12 mouse cellular contexts compared by ENCODE assay signal in genomic region chr13:23564482-23564881, GRCm38 (mm10). TPM values are rescaled to one million over a fixed set of nuclear protein-coding genes. Genes with fewer than 3 reads are reported as not detected.
DNase-seq lines count a peak whose midpoint lies in the region; ATAC-seq lines count a peak whose summit lies in the region.
"Had no signal": no experiment of that assay in that cellular context is flagged by ENCODE, and none has a peak within 500 bp of the region (broad histone marks: within the 10 kb centered on the region; RNA-seq: fewer than 3 reads in every experiment).

No protein-coding gene starts in this region.

- H3K9me3 ChIP-seq in forebrain, embryonic 10.5 days, result no peaks in the 10 kb centered on the region
- H3K9me3 ChIP-seq in forebrain, embryonic 13.5 days (replicated peaks), result no peaks in the 10 kb centered on the region
- no peaks in the 10 kb centered on the region for H3K9me3 ChIP-seq in liver, embryonic 11.5 days (ENCODE audit: control insufficient read depth, low read length)
- H3K9me3 ChIP-seq in embryonic facial prominence, embryonic 10.5 days, result no peaks in the 10 kb centered on the region
- no peaks in the 10 kb centered on the region for H3K9me3 ChIP-seq in liver, embryonic 15.5 days (replicated peaks)

- WGBS in forebrain, embryonic 10.5 days, result 92% methylated on average over 2 of the region's 2 CpGs
- WGBS in forebrain, embryonic 13.5 days, result 88% methylated on average over 2 of the region's 2 CpGs
- 84% methylated on average over 2 of the region's 2 CpGs for WGBS in liver, embryonic 11.5 days
- WGBS in embryonic facial prominence, embryonic 10.5 days, result 88% methylated on average over 2 of the region's 2 CpGs
- 90% methylated on average over 2 of the region's 2 CpGs for WGBS in liver, embryonic 15.5 days (ENCODE audit: insufficient replicate concordance)

- H3K9ac ChIP-seq in forebrain, embryonic 13.5 days, result no peak overlapping the region
- no peak overlapping the region for H3K9ac ChIP-seq in liver, embryonic 11.5 days (ENCODE audit: low read depth, low read length)
- no peak overlapping the region for H3K9ac ChIP-seq in liver, embryonic 15.5 days

- H3K4me2 ChIP-seq in forebrain, embryonic 13.5 days, result no peak overlapping the region
- no peak overlapping the region for H3K4me2 ChIP-seq in liver, embryonic 11.5 days
- H3K4me2 ChIP-seq in liver, embryonic 15.5 days, result no peak overlapping the region

- no peak overlapping the region for H3K4me3 ChIP-seq in forebrain, embryonic 10.5 days
- no peak overlapping the region for H3K4me3 ChIP-seq in forebrain, embryonic 13.5 days
- H3K4me3 ChIP-seq in liver, embryonic 11.5 days (ENCODE audit: low read depth, low read length), result no peak overlapping the region
- no peak overlapping the region for H3K4me3 ChIP-seq in embryonic facial prominence, embryonic 10.5 days
- no peak overlapping the region for H3K4me3 ChIP-seq in liver, embryonic 15.5 days (replicated peaks)

- DNase-seq in forebrain, embryonic 10.5 days (ENCODE audit: extremely low spot score, low spot score), result no peak
- DNase-seq in liver, embryonic 11.5 days (ENCODE audit: low spot score), result no peak
- no peak for DNase-seq in liver
- no peak for DNase-seq in embryonic facial prominence, embryonic 10.5 days (ENCODE audit: low spot score)
- DNase-seq in cerebellum, adult 9-11 months, result no peak
- DNase-seq in spleen, postnatal 10 days (ENCODE audit: low spot score in 2 of 2), result no peak
- DNase-seq: adrenal gland, postnatal 36 days; gastrocnemius, postnatal 25 days; kidney, postnatal 10 days; left cerebral cortex, postnatal 4 days had no signal

- no peak for ATAC-seq in forebrain, embryonic 13.5 days
- no peak for ATAC-seq in liver, embryonic 11.5 days (replicated peaks; ENCODE audit: low FRiP score)
- no peak for ATAC-seq in liver, embryonic 15.5 days (ENCODE audit: insufficient read depth)

- H3K36me3 ChIP-seq in forebrain, embryonic 10.5 days (replicated peaks), result no peaks in the 10 kb centered on the region
- H3K36me3 ChIP-seq in forebrain, embryonic 13.5 days (ENCODE audit: poor library complexity, severe bottlenecking), result no peaks in the 10 kb centered on the region
- H3K36me3 ChIP-seq in liver, embryonic 11.5 days (ENCODE audit: control insufficient read depth, insufficient read depth, low read length), result no peaks in the 10 kb centered on the region
- no peaks in the 10 kb centered on the region for H3K36me3 ChIP-seq in embryonic facial prominence, embryonic 10.5 days (replicated peaks)
- H3K36me3 ChIP-seq in liver, embryonic 15.5 days (replicated peaks), result no peaks in the 10 kb centered on the region

- peak overlapping the region; percentile 98 for H3K27ac ChIP-seq in forebrain, embryonic 10.5 days
- no peak overlapping the region for H3K27ac ChIP-seq in forebrain, embryonic 13.5 days
- H3K27ac ChIP-seq in liver, embryonic 11.5 days (ENCODE audit: low read depth, low read length), result peak overlapping the region; percentile 100; the same call in 1 of the 2 replicates
- peak overlapping the region; percentile 98 for H3K27ac ChIP-seq in embryonic facial prominence, embryonic 10.5 days (replicated peaks)
- H3K27ac ChIP-seq in liver, embryonic 15.5 days (replicated peaks), result peak overlapping the region; percentile 98

- H3K27me3 ChIP-seq in forebrain, embryonic 10.5 days (ENCODE audit: poor library complexity, severe bottlenecking), result no peaks in the 10 kb centered on the region
- no peaks in the 10 kb centered on the region for H3K27me3 ChIP-seq in forebrain, embryonic 13.5 days
- H3K27me3 ChIP-seq in liver, embryonic 11.5 days (replicated peaks; ENCODE audit: control insufficient read depth, insufficient read depth, low read length), result no peaks in the 10 kb centered on the region
- no peaks in the 10 kb centered on the region for H3K27me3 ChIP-seq in embryonic facial prominence, embryonic 10.5 days (replicated peaks; ENCODE audit: low read depth, poor library complexity, severe bottlenecking)
- no peaks in the 10 kb centered on the region for H3K27me3 ChIP-seq in liver, embryonic 15.5 days

- peaks cover 10% of the 10 kb centered on the region for H3K4me1 ChIP-seq in forebrain, embryonic 10.5 days
- H3K4me1 ChIP-seq in forebrain, embryonic 13.5 days, result peaks cover 3% of the 10 kb centered on the region; the same call in 1 of the 2 replicates
- H3K4me1 ChIP-seq in liver, embryonic 11.5 days (replicated peaks; ENCODE audit: control insufficient read depth, insufficient read depth, low read length), result no peaks in the 10 kb centered on the region
- 0 out of 2 replicates have a peak, but pooled peaks cover 3% of the 10 kb centered on the region for H3K4me1 ChIP-seq in embryonic facial prominence, embryonic 10.5 days
- H3K4me1 ChIP-seq in liver, embryonic 15.5 days (replicated peaks), result peaks cover 44% of the 10 kb centered on the region

RNA-seq across cellular contexts. Expression of gene Hist1h3e, which starts 2.3 kb away (rescaled TPM):
- polyA plus RNA-seq in forebrain, embryonic 10.5 days (2016; fragmentation: Nextera tagmentation; extraction: Ambion mirVana), result 6.1 and 6.7 TPM in 2 replicates
- polyA plus RNA-seq in forebrain, embryonic 13.5 days (2015; fragmentation: Nextera tagmentation; extraction: Ambion mirVana), result 4.6 and 6.9 TPM in 2 replicates
- polyA plus RNA-seq in liver, embryonic 11.5 days (2014; fragmentation: Nextera tagmentation; extraction: Ambion mirVana), result 3.5 and 5.6 TPM in 2 replicates
- polyA plus RNA-seq in embryonic facial prominence, embryonic 10.5 days (2016; fragmentation: Nextera tagmentation; extraction: Ambion mirVana), result 5.8 and 6.8 TPM in 2 replicates
- polyA plus RNA-seq in liver, embryonic 15.5 days (2015; fragmentation: Nextera tagmentation; extraction: Ambion mirVana), result 2.7 and 4.4 TPM in 2 replicates

RNA-seq across cellular contexts. Expression of gene Hist1h2ae, which starts 6.5 kb away (rescaled TPM):
- 102 and 105 TPM in 2 replicates for polyA plus RNA-seq in forebrain, embryonic 10.5 days (2016; fragmentation: Nextera tagmentation; extraction: Ambion mirVana)
- 120 and 139 TPM in 2 replicates for polyA plus RNA-seq in forebrain, embryonic 13.5 days (2015; fragmentation: Nextera tagmentation; extraction: Ambion mirVana)
- 61.3 and 62.9 TPM in 2 replicates for polyA plus RNA-seq in liver, embryonic 11.5 days (2014; fragmentation: Nextera tagmentation; extraction: Ambion mirVana)
- polyA plus RNA-seq in embryonic facial prominence, embryonic 10.5 days (2016; fragmentation: Nextera tagmentation; extraction: Ambion mirVana), result 96.8 and 97.7 TPM in 2 replicates
- polyA plus RNA-seq in liver, embryonic 15.5 days (2015; fragmentation: Nextera tagmentation; extraction: Ambion mirVana), result 75.0 and 100 TPM in 2 replicates

RNA-seq across cellular contexts. Expression of gene Hist1h2bg, which starts 6.7 kb away (rescaled TPM):
- 6.4 and 6.7 TPM in 2 replicates for polyA plus RNA-seq in forebrain, embryonic 10.5 days (2016; fragmentation: Nextera tagmentation; extraction: Ambion mirVana)
- 8.9 and 11.5 TPM in 2 replicates for polyA plus RNA-seq in forebrain, embryonic 13.5 days (2015; fragmentation: Nextera tagmentation; extraction: Ambion mirVana)
- 5.7 and 6.3 TPM in 2 replicates for polyA plus RNA-seq in liver, embryonic 11.5 days (2014; fragmentation: Nextera tagmentation; extraction: Ambion mirVana)
- polyA plus RNA-seq in embryonic facial prominence, embryonic 10.5 days (2016; fragmentation: Nextera tagmentation; extraction: Ambion mirVana), result 7.0 and 9.8 TPM in 2 replicates
- 10.0 and 11.6 TPM in 2 replicates for polyA plus RNA-seq in liver, embryonic 15.5 days (2015; fragmentation: Nextera tagmentation; extraction: Ambion mirVana)

RNA-seq across cellular contexts. Expression of gene Hist1h2bf, which starts 9.5 kb away (rescaled TPM):
- polyA plus RNA-seq in forebrain, embryonic 10.5 days (2016; fragmentation: Nextera tagmentation; extraction: Ambion mirVana), result 5.8 and 6.9 TPM in 2 replicates
- polyA plus RNA-seq in forebrain, embryonic 13.5 days (2015; fragmentation: Nextera tagmentation; extraction: Ambion mirVana), result 10.3 and 11.2 TPM in 2 replicates
- polyA plus RNA-seq in liver, embryonic 11.5 days (2014; fragmentation: Nextera tagmentation; extraction: Ambion mirVana), result 1.8 TPM in 2 replicates
- polyA plus RNA-seq in embryonic facial prominence, embryonic 10.5 days (2016; fragmentation: Nextera tagmentation; extraction: Ambion mirVana), result 4.0 and 4.8 TPM in 2 replicates
- polyA plus RNA-seq in liver, embryonic 15.5 days (2015; fragmentation: Nextera tagmentation; extraction: Ambion mirVana), result 4.0 and 6.7 TPM in 2 replicates

RNA-seq across cellular contexts. Expression of gene Hist1h2ad, which starts 9.7 kb away (rescaled TPM):
- polyA plus RNA-seq in forebrain, embryonic 10.5 days (2016; fragmentation: Nextera tagmentation; extraction: Ambion mirVana), result 1.5 TPM in 2 replicates
- 3.8 and 4.8 TPM in 2 replicates for polyA plus RNA-seq in forebrain, embryonic 13.5 days (2015; fragmentation: Nextera tagmentation; extraction: Ambion mirVana)
- 0.84 and 0.92 TPM in 2 replicates for polyA plus RNA-seq in liver, embryonic 11.5 days (2014; fragmentation: Nextera tagmentation; extraction: Ambion mirVana)
- polyA plus RNA-seq in embryonic facial prominence, embryonic 10.5 days (2016; fragmentation: Nextera tagmentation; extraction: Ambion mirVana), result 0.97 and 3.8 TPM in 2 replicates
- 3.6 and 4.1 TPM in 2 replicates for polyA plus RNA-seq in liver, embryonic 15.5 days (2015; fragmentation: Nextera tagmentation; extraction: Ambion mirVana)
